Mouse (Mus musculus): ENCODE data around the gene D5Ertd577e. TPM values are rescaled to one million over a fixed set of nuclear protein-coding genes. Genes with fewer than 3 reads are reported as not detected.

D5Ertd577e gene
- not detected for polyA plus RNA-seq (2014; fragmentation: Illumina TruSeq; extraction: RNeasy Lipid Tissue Mini Kit (QIAGEN cat#74804); ENCODE audit: low replicate concordance)

DNA sequence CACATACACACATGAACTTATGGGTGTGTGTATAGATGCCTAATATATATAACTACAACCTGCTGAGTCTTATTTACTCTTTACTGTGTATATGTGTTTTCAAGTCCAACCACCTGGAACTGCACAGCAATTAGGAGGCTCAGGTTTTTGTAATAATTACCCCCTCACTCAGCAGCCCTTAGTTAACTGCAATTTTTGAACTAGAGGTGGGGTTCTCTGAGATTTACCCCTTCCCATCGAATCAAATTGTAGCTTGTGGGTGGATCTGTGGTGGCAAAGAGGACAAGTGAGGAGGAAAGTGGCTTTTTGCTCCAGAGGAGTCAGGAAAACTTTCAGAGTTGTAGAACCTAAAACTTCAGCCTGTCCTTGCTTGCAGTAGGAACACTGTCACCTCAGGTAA is at the start of gene D5Ertd577e:
D5Ertd577e (plus strand) TSS at position 301 of the 400 bp plus-strand sequence.

GRCm38 (mm10) chr5:95510458-95510857 is 53.9 kb downstream of the D5Ertd577e start, which contains the start of gene Gm3286:
Gene Gm3286 (plus strand): TSS chr5:95510758.

Other genes with a start within 250 kb of the D5Ertd577e start
- gene Gm10424, start 184.0 kb upstream of the D5Ertd577e start, polyA plus RNA-seq (2014; fragmentation: Illumina TruSeq; extraction: RNeasy Lipid Tissue Mini Kit (QIAGEN cat#74804); ENCODE audit: low replicate concordance): not detected
- 1.3 TPM for gene Gm3259, start 150.9 kb upstream of the D5Ertd577e start, polyA plus RNA-seq (2014; fragmentation: Illumina TruSeq; extraction: RNeasy Lipid Tissue Mini Kit (QIAGEN cat#74804); ENCODE audit: low replicate concordance)
- gene Gm3286, start 54.0 kb downstream of the D5Ertd577e start, polyA plus RNA-seq (2014; fragmentation: Illumina TruSeq; extraction: RNeasy Lipid Tissue Mini Kit (QIAGEN cat#74804); ENCODE audit: low replicate concordance): not detected
- gene Gm7971, start 138.1 kb downstream of the D5Ertd577e start, polyA plus RNA-seq (2014; fragmentation: Illumina TruSeq; extraction: RNeasy Lipid Tissue Mini Kit (QIAGEN cat#74804); ENCODE audit: low replicate concordance): not detected